Mouse (Mus musculus) G1E (cell line): ENCODE data around the gene Ndufb8.

Source experiments
- CTCF ChIP-seq: IDR thresholded peaks from 2 replicates; pipeline ENCODE4 v1.5.1; 2012; ENCODE audit warnings: low read depth, low read length, inconsistent platforms, mixed read lengths
- GATA1 ChIP-seq: IDR thresholded peaks from 2 replicates; pipeline ENCODE4 v1.6.1; 2012; ENCODE audit warnings: borderline replicate concordance, low read length, inconsistent platforms, mixed read lengths
- GATA2 ChIP-seq: IDR thresholded peaks from 2 replicates; pipeline ENCODE4 v1.6.1; 2012; ENCODE audit warnings: low read depth, low read length, inconsistent platforms, borderline replicate concordance
- POLR2AphosphoS5 ChIP-seq: IDR thresholded peaks from 2 replicates; pipeline ENCODE4 v1.6.1; 2012; ENCODE audit warnings: low read depth, low read length, inconsistent platforms; ENCODE audit not compliant: insufficient replicate concordance
- TAL1 ChIP-seq: conservative IDR thresholded peaks from 2 replicates; pipeline ENCODE4 v1.6.1; 2012; ENCODE audit warnings: low read depth, low read length, inconsistent platforms, mixed read lengths

DNA sequence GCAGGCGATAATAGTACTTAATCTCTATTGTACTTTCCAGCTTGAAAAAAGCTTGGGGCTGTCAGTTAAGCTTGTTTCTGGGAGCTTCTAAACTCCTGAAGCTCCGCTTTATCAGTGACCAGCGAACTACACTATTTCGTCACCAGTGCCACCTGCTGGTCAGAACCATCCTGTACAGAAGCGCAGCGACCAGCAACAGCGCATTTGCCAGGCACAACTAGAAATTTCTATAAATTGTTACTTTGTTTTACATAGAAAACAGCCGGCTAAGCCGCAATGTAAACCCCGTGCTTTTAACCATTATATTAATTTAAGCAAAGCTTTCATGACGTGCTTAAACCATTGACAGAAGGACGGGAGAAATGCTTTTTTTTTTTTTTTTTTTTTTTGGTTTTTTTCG is 10.5 kb downstream of the Ndufb8 start:
- TF ChIP-seq CTCF (no peak), GATA1 (no peak), TAL1 (no peak), POLR2AphosphoS5 (no peak), GATA2 (no peak)
